In the genomic region with DNA sequence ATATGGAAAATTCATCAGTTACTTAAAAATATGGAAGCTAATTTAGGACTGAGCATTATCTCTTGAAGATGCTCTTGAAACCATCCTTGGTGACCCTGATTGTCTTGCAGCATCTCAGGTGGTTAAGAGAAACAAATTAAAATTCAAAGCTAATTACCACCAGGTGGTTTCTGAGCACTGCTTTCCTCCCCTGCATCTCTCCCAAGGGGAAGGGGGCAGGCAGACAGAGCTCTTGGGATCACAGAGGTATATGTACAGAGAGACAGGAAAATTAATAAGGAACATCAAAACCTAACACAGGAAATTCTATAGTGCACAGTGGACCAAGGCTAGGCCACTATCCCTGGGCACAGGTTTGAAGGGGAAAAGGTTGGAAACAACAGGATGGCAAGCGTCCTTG, we compare ENCODE assay signal across 8 mouse cellular contexts. TPM values are rescaled to one million over a fixed set of nuclear protein-coding genes. Genes with fewer than 3 reads are reported as not detected.
DNase-seq lines count a peak whose midpoint lies in the region; ATAC-seq and TF ChIP-seq lines count a peak whose summit lies in the region.

No protein-coding gene starts in this region.

- WGBS in embryonic facial prominence, embryonic 15.5 days = 67% methylated on average over 1 of the region's 1 CpGs
- 67% methylated on average over 1 of the region's 1 CpGs for WGBS in limb, embryonic 11.5 days
- WGBS in neural tube, embryonic 13.5 days = 72% methylated on average over 1 of the region's 1 CpGs

- intact Hi-C loops in gastrocnemius, adult 2 months (cut with DNase I) = loop anchor here (1.0 kb wide), 1 partner anchor 27 kb away; the partner anchor contains the start of genes Gm28044 and Zfp953
- intact Hi-C loops in gastrocnemius, postnatal 36 days (cut with DNase I) = no loop called here

- H3K9me3 ChIP-seq in embryonic facial prominence, embryonic 15.5 days (replicated peaks) = no peaks in the 10 kb centered on the region
- H3K9me3 ChIP-seq in limb, embryonic 11.5 days (ENCODE audit: control insufficient read depth, low read length) = no peaks in the 10 kb centered on the region
- no peaks in the 10 kb centered on the region for H3K9me3 ChIP-seq in neural tube, embryonic 13.5 days

- peak; percentile 54; the same call in 1 of the 2 replicates for ATAC-seq in embryonic facial prominence, embryonic 15.5 days (ENCODE audit: insufficient number of reproducible peaks, low FRiP score, low TSS enrichment, low read depth)
- ATAC-seq in limb, embryonic 11.5 days (ENCODE audit: insufficient number of reproducible peaks, low FRiP score, low TSS enrichment, low read depth) = peak; percentile 72
- peak; percentile 58 for ATAC-seq in neural tube, embryonic 13.5 days (ENCODE audit: low read depth)

- no peak for DNase-seq in gastrocnemius, adult 2 months
- DNase-seq in gastrocnemius, postnatal 36 days = no peak
- peak; percentile 21 for DNase-seq in CD4-positive, CD25-positive, alpha-beta regulatory T cell, adult 2 months (ENCODE audit: low read depth, low spot score)
- DNase-seq in limb, embryonic 11.5 days (ENCODE audit: low spot score) = peak; percentile 27
- no peak for DNase-seq in gastrocnemius, adult 18-20 months (ENCODE audit: low spot score)
- DNase-seq in gastrocnemius, postnatal 4 days (ENCODE audit: low spot score in 2 of 2) = no peak

- peak overlapping the region; percentile 42; the same call in 1 of the 2 replicates for H3K9ac ChIP-seq in embryonic facial prominence, embryonic 15.5 days
- peak overlapping the region; percentile 63 for H3K9ac ChIP-seq in limb, embryonic 11.5 days (ENCODE audit: low read length)
- H3K9ac ChIP-seq in neural tube, embryonic 13.5 days = peak overlapping the region; percentile 78

- no peaks in the 10 kb centered on the region for H3K36me3 ChIP-seq in embryonic facial prominence, embryonic 15.5 days
- H3K36me3 ChIP-seq in limb, embryonic 11.5 days (ENCODE audit: control insufficient read depth, insufficient read depth, low read length) = no peaks in the 10 kb centered on the region
- H3K36me3 ChIP-seq in neural tube, embryonic 13.5 days = no peaks in the 10 kb centered on the region

- H3K4me3 ChIP-seq in gastrocnemius, adult 2 months = peak overlapping the region; percentile 71
- peak overlapping the region; percentile 60 for H3K4me3 ChIP-seq in embryonic facial prominence, embryonic 15.5 days (replicated peaks)
- peak overlapping the region; percentile 44 for H3K4me3 ChIP-seq in limb, embryonic 11.5 days (ENCODE audit: low read depth, low read length)
- peak overlapping the region; percentile 49 for H3K4me3 ChIP-seq in neural tube, embryonic 13.5 days

- H3K27me3 ChIP-seq in embryonic facial prominence, embryonic 15.5 days = no peaks in the 10 kb centered on the region
- no peaks in the 10 kb centered on the region for H3K27me3 ChIP-seq in limb, embryonic 11.5 days (ENCODE audit: control insufficient read depth, insufficient read depth, low read length)
- no peaks in the 10 kb centered on the region for H3K27me3 ChIP-seq in neural tube, embryonic 13.5 days

- peak overlapping the region; percentile 91 for H3K27ac ChIP-seq in gastrocnemius, adult 2 months
- peak overlapping the region; percentile 79 for H3K27ac ChIP-seq in embryonic facial prominence, embryonic 15.5 days (replicated peaks)
- no peak overlapping the region for H3K27ac ChIP-seq in limb, embryonic 11.5 days (replicated peaks; ENCODE audit: low read depth, low read length)
- no peak overlapping the region for H3K27ac ChIP-seq in neural tube, embryonic 13.5 days (replicated peaks)

- peak overlapping the region; percentile 80 for H3K4me2 ChIP-seq in embryonic facial prominence, embryonic 15.5 days (replicated peaks)
- H3K4me2 ChIP-seq in limb, embryonic 11.5 days (ENCODE audit: low read depth, severe bottlenecking) = peak overlapping the region; percentile 53
- peak overlapping the region; percentile 70 for H3K4me2 ChIP-seq in neural tube, embryonic 13.5 days

- TF ChIP-seq CTCF in gastrocnemius, adult 2 months (IDR thresholded peaks at IDR 0.05) = no peak

- H3K4me1 ChIP-seq in embryonic facial prominence, embryonic 15.5 days = peaks cover 6% of the 10 kb centered on the region; the same call in 1 of the 2 replicates
- H3K4me1 ChIP-seq in limb, embryonic 11.5 days (ENCODE audit: control insufficient read depth, insufficient read depth, low read length) = no peaks in the 10 kb centered on the region
- H3K4me1 ChIP-seq in neural tube, embryonic 13.5 days (replicated peaks) = peaks cover 10% of the 10 kb centered on the region

RNA-seq across cellular contexts. Expression of gene Zfp595, which starts 0.5 kb away (rescaled TPM):
- 1 to 10 TPM; 1.5 to 1.6 TPM for total RNA-seq in gastrocnemius, adult 2 months (2021)
- 1 to 10 TPM in 1 of 2 experiments, under 1 TPM in 1; 0.94 to 1.4 TPM for total RNA-seq in gastrocnemius, postnatal 36 days (2021)
- 2.1 and 2.6 TPM in 2 replicates for polyA plus RNA-seq in embryonic facial prominence, embryonic 15.5 days (2015; fragmentation: Nextera tagmentation; extraction: Ambion mirVana)
- polyA plus RNA-seq in limb, embryonic 11.5 days (2014; fragmentation: Nextera tagmentation; extraction: Ambion mirVana) = 1.9 and 2.8 TPM in 2 replicates
- polyA plus RNA-seq in neural tube, embryonic 13.5 days (2015; fragmentation: Nextera tagmentation; extraction: Ambion mirVana) = 1.6 and 2.2 TPM in 2 replicates
- 1 to 10 TPM; 1.6 to 2.0 TPM for total RNA-seq in gastrocnemius, adult 18-20 months (2021)
- 1 to 10 TPM; 1.7 to 2.7 TPM for total RNA-seq in gastrocnemius, postnatal 4 days (2021)

RNA-seq across cellular contexts. Expression of gene Zfp457, which starts 26.6 kb away (rescaled TPM):
- 1 to 10 TPM; 4.0 to 4.4 TPM for total RNA-seq in gastrocnemius, adult 2 months (2021)
- 1 to 10 TPM; 3.7 to 3.8 TPM for total RNA-seq in gastrocnemius, postnatal 36 days (2021)
- polyA plus RNA-seq in embryonic facial prominence, embryonic 15.5 days (2015; fragmentation: Nextera tagmentation; extraction: Ambion mirVana) = 0.45 and 1.1 TPM in 2 replicates
- 0.27 and 0.54 TPM in 2 replicates for polyA plus RNA-seq in limb, embryonic 11.5 days (2014; fragmentation: Nextera tagmentation; extraction: Ambion mirVana)
- polyA plus RNA-seq in neural tube, embryonic 13.5 days (2015; fragmentation: Nextera tagmentation; extraction: Ambion mirVana) = 0.88 and 1.2 TPM in 2 replicates
- total RNA-seq in gastrocnemius, adult 18-20 months (2021) = 1 to 10 TPM; 5.1 to 5.4 TPM
- 1 to 10 TPM; 1.1 TPM for total RNA-seq in gastrocnemius, postnatal 4 days (2021)

RNA-seq across cellular contexts. Expression of gene Gm28044, which starts 27.5 kb away (rescaled TPM):
- 1 to 10 TPM; 1.2 to 1.6 TPM for total RNA-seq in gastrocnemius, adult 2 months (2021)
- not detected for total RNA-seq in gastrocnemius, postnatal 36 days (2021)
- not detected in 2 replicates for polyA plus RNA-seq in embryonic facial prominence, embryonic 15.5 days (2015; fragmentation: Nextera tagmentation; extraction: Ambion mirVana)
- polyA plus RNA-seq in limb, embryonic 11.5 days (2014; fragmentation: Nextera tagmentation; extraction: Ambion mirVana) = not detected in 2 replicates
- polyA plus RNA-seq in neural tube, embryonic 13.5 days (2015; fragmentation: Nextera tagmentation; extraction: Ambion mirVana) = not detected in 2 replicates
- under 1 TPM; 0.78 to 0.93 TPM for total RNA-seq in gastrocnemius, adult 18-20 months (2021)
- 1 to 10 TPM in 1 of 2 experiments, under 1 TPM in 1; 0.93 to 1.5 TPM for total RNA-seq in gastrocnemius, postnatal 4 days (2021)

RNA-seq across cellular contexts. Expression of gene Zfp953, which starts 27.5 kb away (rescaled TPM):
- total RNA-seq in gastrocnemius, adult 2 months (2021) = 1 to 10 TPM; 1.1 to 1.2 TPM
- 1 to 10 TPM in 1 of 2 experiments, under 1 TPM in 1; 0.62 to 1.0 TPM for total RNA-seq in gastrocnemius, postnatal 36 days (2021)
- polyA plus RNA-seq in embryonic facial prominence, embryonic 15.5 days (2015; fragmentation: Nextera tagmentation; extraction: Ambion mirVana) = 0.89 and 0.95 TPM in 2 replicates
- 1.1 and 1.2 TPM in 2 replicates for polyA plus RNA-seq in limb, embryonic 11.5 days (2014; fragmentation: Nextera tagmentation; extraction: Ambion mirVana)
- 0.82 and 1.0 TPM in 2 replicates for polyA plus RNA-seq in neural tube, embryonic 13.5 days (2015; fragmentation: Nextera tagmentation; extraction: Ambion mirVana)
- total RNA-seq in gastrocnemius, adult 18-20 months (2021) = under 1 TPM; 0.71 to 0.73 TPM
- 1 to 10 TPM; 1.3 to 1.5 TPM for total RNA-seq in gastrocnemius, postnatal 4 days (2021)

RNA-seq across cellular contexts. Expression of gene Gm28041, which starts 42.7 kb away (rescaled TPM):
- total RNA-seq in gastrocnemius, adult 2 months (2021) = not detected
- total RNA-seq in gastrocnemius, postnatal 36 days (2021) = not detected
- polyA plus RNA-seq in embryonic facial prominence, embryonic 15.5 days (2015; fragmentation: Nextera tagmentation; extraction: Ambion mirVana) = 0.41 TPM in 1 of 2 replicates, not detected in the other
- polyA plus RNA-seq in limb, embryonic 11.5 days (2014; fragmentation: Nextera tagmentation; extraction: Ambion mirVana) = 0.59 TPM in 1 of 2 replicates, not detected in the other
- polyA plus RNA-seq in neural tube, embryonic 13.5 days (2015; fragmentation: Nextera tagmentation; extraction: Ambion mirVana) = 0.58 TPM in 1 of 2 replicates, not detected in the other
- total RNA-seq in gastrocnemius, adult 18-20 months (2021) = under 1 TPM in 1 of 2 experiments, not detected in 1; 0.47 TPM
- total RNA-seq in gastrocnemius, postnatal 4 days (2021) = not detected

Comparison
In these comparisons a context has a peak if more than half of its experiments do, and no peak if none do; other contexts are left out.
1. DNase-seq: peak in CD4-positive, CD25-positive, alpha-beta regulatory T cell, adult 2 months (single experiment) and limb, embryonic 11.5 days (single experiment); none in gastrocnemius, adult 2 months (single experiment), gastrocnemius, postnatal 36 days (0 of 2), gastrocnemius, adult 18-20 months (single experiment) and gastrocnemius, postnatal 4 days (0 of 2).
2. H3K27ac ChIP-seq: peak in gastrocnemius, adult 2 months (single experiment) and embryonic facial prominence, embryonic 15.5 days (single experiment); none in limb, embryonic 11.5 days (single experiment) and neural tube, embryonic 13.5 days (single experiment).
3. Peak in every context shown above with its lines, with median percentiles within 50 percentile points of each other: H3K4me3 ChIP-seq, ATAC-seq, H3K4me2 ChIP-seq and H3K9ac ChIP-seq.